Mouse (Mus musculus) retina, embryonic 14.5 days (tissue): ENCODE measurements around the gene Cdr2.
"Not testable (repeated sequence)": the region's sequence is repeated elsewhere in the genome, so short reads cannot be mapped to it uniquely, and the experiment has no call there.

Experiments used
- DNase-seq: peaks from one replicate; pipeline ENCODE4 v3.0.0-alpha.2; 2015; ENCODE audit warnings: low spot score

The Cdr2 gene

DNA sequence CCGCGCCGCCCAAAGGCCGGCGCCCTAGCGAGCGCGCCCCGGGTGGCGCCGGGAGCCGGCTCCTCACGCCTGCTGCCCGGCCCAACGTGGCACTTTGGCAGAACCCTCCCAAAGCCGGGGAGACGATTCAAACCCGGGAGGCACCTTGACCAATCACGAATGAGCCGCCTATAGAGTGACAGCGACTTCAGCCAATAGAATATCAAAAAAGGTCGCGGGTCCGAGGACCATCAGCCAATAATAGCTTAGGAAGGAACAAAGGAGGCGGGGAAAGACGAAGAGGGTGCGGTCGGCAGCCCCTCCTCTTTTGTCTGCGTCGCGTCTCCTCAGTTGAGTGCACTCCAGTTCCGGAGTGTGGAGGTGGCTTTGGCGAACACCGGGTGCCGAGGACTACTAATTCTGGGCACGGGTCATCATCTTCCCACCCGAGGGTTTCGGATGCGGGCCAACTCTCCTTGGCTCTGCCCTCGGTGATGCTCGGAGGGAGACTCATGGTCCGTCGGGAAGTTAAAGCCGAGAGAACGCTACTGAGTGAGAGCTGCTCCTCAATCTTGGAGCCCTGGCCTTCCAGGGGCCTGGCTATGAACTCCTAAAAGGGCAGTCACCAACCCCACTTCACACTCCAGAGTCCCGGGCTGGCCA is at the start of gene Cdr2, which contains the start of gene Mfsd13b:
TSS of gene Cdr2 (minus strand) at position 113 of the 642 bp plus-strand sequence.
TSS of gene Mfsd13b (plus strand) at position 310 of the 642 bp plus-strand sequence.
- DNase-seq, result peak; percentile 100

DNA sequence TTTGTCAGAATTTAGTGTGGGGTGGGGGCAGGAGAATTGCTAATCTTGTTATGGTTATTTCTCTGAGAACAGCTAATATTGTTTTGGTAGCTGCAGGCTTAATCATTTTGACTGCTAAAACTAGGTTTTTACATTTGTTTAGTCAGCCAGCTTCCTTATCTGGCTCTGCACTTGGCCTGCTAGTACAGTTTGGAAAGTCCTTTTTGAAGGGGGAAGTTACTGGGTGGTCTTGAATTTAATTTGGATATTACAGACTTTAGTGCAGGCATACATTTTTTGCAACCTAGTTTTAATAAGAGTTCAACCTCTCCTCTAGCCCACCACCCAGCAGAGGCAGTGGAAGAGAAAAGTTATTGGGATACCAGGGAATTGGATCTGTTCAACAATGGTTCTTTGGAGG is 47.8 kb upstream of the Cdr2 start:
- not testable (repeated sequence) for DNase-seq

DNA sequence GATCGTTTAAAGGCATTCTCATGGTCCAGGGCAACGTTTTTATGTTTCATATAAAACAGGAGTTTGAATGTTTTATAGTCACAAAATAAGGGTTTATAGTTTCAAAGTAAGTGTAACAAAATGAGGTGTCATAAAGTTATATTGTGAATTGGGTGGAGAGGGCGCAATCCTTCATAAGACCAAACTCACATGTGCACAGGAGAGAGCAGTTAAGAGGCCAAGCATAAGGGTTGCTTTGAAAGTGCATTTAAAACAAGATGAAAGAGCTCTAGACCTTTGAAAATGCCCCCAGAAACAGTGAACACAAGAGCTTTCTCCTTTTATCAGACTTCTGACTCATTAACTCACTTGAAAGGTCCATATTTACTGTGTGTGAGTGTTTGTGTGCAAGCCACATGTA is 44.2 kb upstream of the Cdr2 start:
- no peak for DNase-seq

DNA sequence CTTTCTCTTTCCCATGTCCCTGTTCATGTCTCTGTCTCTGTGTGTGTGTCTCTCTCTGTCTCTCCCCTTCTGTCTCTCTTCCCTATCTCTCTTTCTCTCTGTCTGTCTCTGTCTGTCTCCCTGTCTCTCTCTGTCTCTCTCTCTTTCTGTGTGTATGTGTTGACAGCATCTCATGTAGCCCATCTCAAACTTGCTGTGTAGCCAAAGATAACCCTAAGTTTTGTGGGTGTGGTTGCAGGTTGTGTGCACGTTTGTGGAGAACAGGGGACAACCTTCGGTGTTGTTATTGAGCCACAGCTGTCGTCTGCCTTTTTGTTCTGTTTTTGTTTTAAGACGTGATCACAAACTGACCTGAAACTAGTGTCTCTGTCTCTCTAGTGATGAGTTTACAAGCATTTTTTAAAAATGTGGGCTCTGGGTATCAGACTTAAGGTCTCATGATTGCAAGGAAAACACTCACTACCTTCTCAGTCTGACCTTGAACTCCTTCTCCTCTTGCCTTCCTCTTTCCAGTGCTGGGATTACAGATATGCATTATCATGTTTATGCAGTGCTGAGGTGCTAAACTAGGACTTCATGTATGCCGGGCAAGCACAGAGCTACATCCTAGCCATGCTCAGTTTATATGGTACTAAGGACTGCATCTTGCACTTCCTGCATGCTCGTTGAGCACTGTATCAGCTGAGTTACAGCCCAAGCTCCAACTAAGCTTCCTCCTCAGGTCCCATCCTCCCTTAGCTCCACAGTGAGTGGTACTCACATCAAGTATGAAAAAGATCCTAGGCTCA is 43.3 kb upstream of the Cdr2 start:
- no peak for DNase-seq

DNA sequence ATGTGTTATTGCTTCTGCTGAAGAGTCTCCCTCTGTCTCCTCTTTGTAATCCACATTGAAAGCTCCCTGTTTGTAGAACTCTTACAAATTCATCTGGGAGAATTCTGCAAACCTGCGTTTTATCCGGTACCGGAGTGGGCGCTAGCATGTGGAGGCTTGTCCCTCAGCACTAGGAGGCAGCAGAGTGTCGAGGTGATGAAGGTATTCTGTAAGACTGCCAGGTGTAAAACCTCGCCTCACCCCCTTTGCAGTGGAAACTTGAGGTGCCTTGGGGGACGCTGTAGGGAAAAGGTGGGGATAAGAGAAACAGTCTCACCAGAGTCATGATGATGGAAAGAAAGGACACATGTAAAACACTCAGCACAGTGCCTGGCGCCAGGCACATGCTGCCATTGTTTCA is 38.2 kb upstream of the Cdr2 start:
- no peak for DNase-seq

DNA sequence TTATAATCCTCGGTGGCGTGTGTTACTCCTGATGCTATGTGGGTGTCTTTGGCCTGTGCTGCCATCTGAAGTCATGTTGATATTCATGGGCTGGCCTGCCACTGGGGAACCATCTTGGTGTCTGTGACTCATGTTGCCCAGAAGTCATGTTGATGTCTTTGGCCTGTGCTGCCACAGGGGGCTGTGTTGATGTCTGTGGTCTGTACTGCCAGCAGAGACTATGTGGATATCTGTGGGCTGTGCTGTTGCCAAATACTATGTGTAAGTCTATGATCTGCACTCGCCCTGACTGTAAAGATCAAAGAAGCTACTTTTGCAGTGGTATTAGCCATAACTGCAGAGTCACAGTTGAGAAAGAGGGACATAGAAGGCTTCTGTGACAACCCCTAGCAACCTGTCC is 36.7 kb upstream of the Cdr2 start:
- DNase-seq, result no peak

DNA sequence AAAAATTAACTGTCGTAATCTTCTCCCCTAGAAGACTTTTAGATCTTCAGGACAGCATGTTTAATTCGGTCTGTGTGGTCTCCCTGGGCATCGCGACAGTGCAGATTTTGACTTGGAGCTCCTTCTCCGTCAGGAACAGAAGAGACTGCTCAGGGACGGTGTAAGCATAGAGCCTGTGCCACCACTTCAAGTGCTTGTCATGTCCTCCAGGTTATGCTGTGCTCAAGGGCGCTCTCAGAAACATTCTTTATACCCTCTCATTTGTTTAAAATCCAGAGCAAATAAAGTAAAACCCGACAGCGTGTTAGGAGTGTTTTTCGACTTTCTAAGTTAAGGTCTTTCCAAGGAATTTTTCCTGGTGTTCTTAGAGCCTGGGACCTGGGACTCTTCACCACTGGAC is 32.4 kb upstream of the Cdr2 start:
- no peak for DNase-seq

DNA sequence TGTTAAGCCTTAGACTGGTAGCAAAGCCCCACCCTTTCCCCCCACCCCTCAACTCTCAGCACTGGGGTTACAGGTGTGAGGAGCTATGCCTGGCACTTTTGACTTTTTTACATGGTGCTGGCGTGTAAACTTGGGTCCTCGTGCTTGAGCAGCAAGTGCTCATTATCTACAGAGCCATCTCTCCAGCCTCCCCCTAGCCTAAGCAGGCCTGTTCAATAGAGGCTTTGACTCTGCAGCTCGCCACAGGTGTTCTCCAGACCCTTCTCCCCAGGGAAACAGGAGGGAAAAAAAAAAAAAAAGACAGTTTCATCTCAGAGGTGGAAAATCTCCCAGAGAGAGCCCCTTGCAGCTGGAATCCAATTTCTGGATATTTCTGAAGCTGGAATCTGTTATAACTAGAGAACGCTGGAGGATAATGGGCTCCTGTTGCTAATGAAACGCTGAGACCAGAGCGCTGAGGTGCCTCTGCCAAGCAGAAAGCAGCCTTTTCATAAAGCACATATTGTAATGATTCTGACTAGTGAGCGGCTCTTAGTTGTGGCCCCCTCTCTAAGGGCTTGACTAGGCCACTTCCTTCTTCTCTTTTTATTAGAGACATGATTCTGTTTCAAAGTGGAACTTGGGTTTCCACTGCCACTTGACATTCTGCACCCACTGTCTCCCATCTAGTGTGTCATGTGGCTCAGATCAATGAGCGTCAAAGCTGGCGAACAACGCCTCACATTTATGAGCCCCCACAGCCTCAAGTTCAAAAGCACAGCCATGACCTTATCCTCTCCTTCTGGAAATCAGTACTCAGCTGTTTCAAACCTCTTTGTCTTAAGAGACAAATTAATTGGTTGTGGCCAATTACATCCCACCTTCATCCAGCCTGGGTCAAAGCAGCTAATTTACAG is 29.9 kb upstream of the Cdr2 start:
- DNase-seq, result no peak

DNA sequence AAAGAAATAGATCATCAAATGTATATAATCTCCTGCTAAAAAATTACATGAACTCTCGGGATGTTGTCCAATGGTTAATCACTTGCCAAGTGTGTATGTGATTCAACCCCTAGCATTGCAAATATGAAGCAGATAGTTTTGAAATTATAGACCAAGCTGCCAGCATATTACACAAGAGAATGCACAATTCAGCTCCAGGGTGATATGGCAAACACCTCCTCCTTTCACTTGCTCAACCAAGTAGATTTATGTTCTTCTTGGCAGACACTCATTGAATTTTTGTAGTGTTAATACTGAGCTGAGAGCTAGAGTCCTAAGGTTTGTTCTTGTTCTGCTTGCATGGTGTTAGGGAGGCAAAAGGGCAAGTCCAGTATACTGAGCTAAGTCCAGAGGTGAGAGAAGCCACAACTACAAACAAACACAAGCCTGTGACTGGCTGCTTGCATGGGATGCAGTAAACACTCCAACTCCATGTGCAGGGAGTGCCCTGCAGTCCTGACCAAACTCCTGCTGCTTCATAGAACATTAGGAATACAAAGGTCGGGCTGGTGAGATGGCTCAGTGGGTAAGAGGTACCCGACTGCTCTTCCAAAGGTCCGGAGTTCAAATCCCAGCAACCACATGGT is 21.8 kb upstream of the Cdr2 start:
- no peak for DNase-seq

DNA sequence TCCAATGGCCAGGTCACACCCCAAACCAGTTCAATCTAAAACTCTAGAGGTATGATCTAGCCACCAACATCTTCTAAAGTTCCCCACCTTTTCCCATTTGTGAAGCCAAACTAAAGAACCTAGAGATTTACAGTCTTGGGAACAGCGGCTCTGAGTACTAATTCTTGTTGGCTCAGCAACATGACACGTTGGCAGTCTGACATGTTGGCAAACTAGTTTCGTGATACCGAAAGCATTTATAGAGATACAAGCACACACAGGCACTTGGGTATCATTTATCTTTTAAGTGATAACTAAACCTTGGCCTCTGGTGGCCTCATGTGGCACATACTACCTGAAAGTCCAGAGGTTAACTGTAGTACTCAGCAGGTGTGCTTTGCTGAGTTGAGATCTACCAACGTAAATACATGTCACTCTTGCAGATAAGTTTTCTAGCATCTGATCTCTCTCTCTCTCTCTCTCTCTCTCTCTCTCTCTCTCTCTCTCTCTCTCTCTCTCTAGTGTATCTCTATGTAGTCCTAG is 20.4 kb upstream of the Cdr2 start:
- no peak for DNase-seq

DNA sequence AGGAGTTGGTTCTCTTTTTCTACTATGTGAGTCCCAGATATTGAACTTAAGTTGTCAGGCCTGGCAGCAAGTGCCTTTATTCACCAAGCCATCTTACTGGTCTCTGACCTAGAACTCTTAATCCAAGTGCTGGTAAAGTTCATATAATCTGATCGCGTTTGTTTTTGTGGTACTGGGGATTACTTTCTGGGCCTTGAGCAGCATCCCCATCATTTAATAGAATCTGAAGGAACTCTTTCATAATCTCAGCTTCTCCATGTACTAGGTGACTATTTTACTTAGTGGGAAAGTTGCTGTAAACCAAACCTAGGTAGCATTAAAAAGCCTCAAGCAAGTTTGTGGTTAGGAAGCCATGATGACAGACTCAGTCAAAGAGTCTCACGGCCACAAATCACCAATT is 19.8 kb upstream of the Cdr2 start:
- no peak for DNase-seq

DNA sequence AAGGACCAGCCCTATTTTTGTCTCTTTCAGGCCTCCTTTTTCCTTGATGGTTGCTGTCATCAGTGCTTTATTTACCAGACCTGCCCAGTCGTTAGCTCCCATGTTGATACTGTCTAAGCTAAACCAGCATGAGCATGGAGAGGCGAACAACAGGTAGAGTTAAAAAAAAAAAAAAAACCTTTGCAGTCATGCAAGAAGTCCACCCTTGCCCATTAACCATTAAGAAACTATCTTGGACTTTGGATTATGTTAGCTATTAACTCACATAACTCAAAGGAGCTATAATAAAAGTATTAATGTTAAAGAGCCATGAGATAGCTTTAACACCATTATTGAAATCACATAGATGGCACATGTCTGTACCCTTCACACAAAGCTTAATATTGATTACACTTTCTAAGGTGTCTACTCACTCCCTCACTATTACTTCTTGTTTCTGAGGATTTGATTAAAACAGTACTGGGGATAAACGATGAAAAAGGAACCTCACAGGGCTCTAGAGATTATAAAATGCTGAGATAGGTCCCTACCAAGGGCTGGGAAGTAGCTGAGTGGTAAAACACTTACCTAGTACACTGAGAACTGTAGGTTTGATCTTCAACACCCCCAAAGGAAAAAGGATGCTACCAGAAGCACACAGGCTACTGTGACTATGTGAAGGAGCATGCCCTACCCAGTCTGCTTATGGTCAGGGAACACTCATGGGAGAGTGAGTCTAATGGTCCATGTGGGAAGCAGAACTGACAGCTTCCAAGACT is 18.1 kb upstream of the Cdr2 start:
- DNase-seq, result no peak

DNA sequence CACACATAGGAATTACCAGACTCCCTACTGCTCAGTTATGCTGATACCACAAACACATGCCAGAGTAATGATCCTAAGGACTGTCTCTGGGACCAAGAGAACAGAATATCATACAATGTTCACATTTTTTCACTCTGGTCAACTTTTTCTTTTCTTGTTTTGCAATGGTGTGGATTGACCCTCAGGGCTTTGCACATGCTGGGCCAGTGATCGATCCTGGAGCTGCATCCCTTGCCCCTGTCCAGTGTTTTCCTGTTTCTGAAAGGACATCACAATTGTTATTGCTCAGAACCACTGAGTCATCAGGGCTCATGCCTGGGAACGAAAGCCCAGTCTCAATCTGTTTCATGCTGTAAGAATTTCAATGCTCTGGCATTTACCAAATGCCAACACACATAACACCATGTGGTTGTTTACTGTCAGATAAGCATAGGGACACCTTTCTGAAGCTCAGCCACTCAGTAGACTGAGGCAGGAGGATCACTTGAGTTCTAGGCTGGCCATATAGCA is 17.0 kb upstream of the Cdr2 start:
- no peak for DNase-seq

DNA sequence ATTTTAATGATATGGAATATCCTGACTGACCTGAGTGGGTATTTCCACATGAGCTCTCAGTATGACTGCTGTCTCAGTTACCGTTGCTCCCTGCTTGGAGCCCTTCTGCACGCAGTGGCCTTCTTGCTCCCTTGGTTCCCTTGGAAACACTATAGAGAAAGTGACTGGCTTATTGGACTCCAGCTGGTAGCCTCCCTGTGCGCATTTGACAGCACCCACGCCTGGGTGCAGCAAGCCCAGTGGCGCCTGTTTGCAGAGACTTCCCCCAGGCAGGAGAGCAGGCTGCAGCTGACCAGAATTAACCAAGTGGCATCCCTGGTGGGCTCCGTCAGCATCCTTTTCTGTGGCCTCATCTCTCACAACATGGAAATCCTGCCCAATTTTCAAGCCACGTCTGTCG is 9.1 kb upstream of the Cdr2 start:
- no peak for DNase-seq

DNA sequence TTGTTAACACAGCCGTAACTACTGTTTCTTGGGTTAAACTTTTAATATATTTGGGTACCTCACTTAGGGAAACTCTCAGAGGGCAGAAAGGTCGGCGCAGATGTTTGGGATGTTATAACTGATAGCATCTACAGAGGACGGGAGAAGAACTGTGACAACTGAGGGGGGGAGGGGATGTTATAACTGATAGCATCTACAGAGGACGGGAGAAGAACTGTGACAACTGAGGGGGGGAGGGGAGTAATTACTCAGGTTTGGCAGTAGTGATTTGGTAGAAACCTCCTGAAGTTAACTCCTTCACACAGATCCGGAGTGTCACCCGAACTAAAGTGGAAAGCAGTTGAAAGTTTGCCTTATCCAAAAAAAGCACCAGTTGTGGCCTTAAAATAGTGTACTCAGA is 856 bp upstream of the Cdr2 start:
- DNase-seq, result peak; percentile 64

DNA sequence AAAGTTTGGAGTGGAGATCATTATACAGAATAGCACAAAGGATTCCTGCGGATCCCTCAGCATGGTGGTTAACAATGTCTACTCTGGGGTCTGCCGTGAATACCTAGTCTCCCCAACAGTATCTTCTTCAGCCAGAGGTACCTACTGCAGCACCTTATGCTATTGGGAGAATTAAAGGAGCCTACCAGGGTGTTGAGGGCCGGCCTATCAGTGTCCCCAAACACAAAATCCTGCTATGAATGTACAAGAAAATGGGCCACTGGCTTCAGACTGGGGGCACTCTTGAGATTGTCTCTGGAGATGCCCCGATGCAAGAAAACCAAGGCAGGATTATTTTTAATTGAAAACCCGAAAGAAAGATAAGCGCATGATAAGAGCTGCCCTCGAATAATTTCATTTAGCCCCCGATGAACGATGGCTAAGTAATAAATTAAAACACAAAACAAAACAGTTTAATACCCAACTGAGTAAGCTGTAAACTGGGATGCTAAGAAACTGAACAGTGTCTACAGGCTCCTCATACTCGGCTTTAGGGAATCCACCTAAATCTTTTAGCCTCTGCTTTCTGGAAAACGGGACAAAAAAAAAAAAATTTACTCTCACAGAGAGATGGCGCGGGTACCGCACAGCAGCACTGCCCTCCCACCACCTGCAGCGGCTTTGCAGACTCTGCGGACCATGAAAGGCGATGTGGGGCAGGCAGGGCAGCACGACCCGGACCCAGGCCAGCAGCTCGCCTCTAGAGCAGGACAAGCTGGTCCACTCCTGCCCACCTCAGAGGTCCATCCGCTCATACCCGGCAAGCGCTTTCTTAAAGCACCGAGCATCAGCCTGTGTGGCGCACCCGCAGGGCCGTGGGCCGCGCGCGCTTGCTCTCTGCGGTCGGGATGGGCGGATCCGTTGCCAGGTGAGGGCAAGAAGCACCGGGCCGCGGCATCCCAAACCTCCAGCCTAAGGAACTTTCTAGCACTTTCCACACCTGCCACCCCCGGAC is 884 bp downstream of the Cdr2 start:
- DNase-seq, result peak; percentile 57

DNA sequence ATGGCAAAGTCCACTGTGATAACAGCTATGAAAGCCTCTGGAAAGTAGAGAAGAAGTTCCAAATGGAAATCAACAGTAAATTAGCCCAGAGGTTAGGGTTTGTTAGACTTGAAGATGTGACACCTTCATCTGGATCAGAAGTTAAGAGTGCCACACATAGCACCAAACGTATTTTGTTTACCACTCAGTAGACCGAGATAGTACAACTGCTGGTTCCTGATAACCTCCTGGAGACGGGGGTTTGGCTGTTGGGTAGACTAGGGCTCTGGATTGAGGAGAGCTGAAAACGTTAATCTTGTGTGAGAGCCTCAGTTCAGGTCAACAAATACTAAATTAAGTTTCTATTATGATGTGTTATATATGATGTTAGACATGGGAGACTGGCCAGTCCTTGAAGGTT is 2.1 kb downstream of the Cdr2 start:
- no peak for DNase-seq

DNA sequence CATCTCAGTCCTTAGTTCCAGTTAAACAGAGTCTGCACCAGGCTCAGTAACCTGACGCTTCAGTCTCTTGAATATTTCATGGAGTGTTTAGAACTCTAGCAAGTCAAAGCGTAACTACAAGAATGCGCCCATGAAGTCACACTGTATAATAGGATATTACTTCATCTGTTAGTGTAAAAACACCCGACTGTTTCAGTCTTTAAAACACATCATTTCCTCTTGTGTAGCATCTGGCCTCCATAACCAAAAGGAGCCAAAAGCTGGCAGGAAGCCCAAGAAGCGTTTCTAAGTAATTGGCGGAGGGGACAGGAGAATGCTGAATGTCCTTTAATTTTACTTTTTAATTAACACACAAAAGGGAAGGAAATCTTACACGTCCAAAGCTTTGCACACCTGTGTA is 5.0 kb downstream of the Cdr2 start:
- DNase-seq, result no peak

DNA sequence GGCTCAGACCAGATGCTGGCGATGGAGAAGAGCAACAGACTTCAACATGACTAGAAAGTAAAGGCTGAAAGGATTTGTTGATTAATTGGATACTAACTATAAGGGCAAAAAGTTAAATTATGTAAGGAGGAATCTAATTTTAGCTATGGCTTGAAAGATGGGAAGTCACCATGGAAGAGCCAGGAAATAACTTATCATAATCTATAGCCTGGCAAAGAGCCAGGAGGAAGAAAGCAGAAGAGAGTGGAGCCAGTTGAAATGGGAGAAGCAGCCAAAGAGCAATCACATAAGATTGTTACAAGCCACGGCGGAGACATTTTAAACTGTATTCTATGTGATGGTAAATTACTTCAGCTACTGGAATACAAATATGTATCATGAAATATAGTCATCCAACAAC is 8.1 kb downstream of the Cdr2 start:
- DNase-seq, result no peak

DNA sequence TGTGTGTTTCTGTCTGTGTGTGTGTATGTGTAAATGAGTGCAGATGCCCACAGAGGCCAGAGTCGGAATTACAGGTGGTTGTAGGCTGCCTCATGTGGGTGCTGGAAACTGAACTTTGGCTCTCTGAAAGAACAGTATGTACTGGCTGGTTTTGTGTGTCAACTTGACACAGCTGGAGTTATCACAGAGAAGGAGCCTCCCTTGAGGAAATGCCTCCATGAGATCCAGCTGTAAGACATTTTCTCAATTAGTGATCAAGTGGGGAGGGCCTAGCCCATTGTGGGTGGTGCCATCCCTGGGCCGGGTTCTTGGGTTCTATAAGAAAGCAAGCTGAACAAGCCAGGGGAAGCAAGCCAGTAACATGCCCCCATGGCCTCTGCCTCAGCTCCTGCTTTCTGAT is 9.6 kb downstream of the Cdr2 start:
- DNase-seq, result not testable (repeated sequence)
